Mouse (Mus musculus): ENCODE data around the gene Lamb3. TPM values are rescaled to one million over a fixed set of nuclear protein-coding genes. Genes with fewer than 3 reads are reported as not detected.

The Lamb3 gene
- polyA plus RNA-seq, 1 experiment from 2014 or later, result 2.5 TPM

DNA sequence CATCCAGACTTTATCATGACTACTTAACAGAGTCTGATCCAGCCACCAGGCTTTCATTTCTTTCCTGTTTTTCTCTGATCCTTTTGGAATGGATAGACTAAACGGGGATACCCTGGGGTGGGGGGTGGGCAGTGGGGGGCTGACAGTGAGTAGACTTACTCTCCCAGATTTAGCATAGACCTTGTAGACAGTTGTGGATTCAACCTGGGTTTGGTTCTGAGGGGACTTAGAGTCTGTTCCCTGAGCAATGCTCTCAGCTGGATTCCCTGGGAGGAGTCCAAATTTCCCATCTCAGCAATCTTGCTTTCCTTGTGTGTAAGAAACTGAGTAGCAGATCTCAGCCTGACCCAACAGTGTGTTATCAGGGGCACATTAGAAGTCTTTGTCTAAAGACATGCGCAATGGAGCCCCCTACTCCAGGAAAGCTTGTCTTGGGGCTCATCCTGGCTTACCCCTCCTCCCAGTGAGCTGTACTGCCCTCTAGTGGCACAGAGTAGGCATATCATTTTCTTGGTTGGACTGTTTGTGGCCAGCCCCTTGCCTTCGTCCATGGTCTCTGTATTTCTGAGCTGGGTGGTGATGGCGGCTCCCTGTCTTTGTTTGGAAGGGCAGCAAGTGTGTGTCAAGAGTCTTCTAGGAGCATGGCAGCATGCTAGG is 169.1 kb downstream of the Lamb3 start:
- 31% methylated on average over 4 of the region's 4 CpGs for WGBS
- H3K4me3 ChIP-seq (ENCODE audit: low read depth, low read length), result no peak overlapping the region
- no peak overlapping the region for H3K9ac ChIP-seq (ENCODE audit: low read depth, low read length)
- no peak overlapping the region for H3K4me2 ChIP-seq (replicated peaks; ENCODE audit: low read depth)
- no peaks in the 10 kb centered on the region for H3K9me3 ChIP-seq (ENCODE audit: control insufficient read depth)
- no peaks in the 10 kb centered on the region for H3K27me3 ChIP-seq (replicated peaks; ENCODE audit: control insufficient read depth, insufficient read depth, low read length)
- no peaks in the 10 kb centered on the region for H3K4me1 ChIP-seq (replicated peaks; ENCODE audit: control insufficient read depth, insufficient read depth, low read length)
- no peaks in the 10 kb centered on the region for H3K36me3 ChIP-seq (ENCODE audit: control insufficient read depth, insufficient read depth)
- no peak overlapping the region for H3K27ac ChIP-seq (ENCODE audit: low read depth, low read length)
- ATAC-seq, result no peak
- TF ChIP-seq CTCF (IDR thresholded peaks at IDR 0.05; ENCODE audit: low read depth), result peak; percentile 96

DNA sequence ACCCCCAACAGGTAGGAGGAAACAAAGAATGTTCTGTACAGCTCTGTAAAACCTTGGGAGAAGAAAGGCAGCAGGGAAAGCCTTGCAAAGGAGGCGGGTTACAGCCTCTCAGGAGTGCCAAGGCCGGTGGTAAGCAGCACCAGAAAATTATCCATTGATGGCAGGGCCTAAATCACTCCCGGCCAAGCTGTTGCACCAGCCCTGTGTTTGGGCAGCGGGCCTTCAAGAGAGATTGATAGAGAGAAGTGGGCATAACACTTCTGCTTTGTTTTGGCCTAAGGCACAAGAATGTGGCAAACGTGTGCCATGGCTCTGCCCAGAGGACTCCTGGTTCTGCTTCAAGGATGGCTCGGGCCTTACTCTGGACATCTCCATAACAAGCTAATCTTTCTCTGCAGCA is 172.1 kb downstream of the Lamb3 start:
- Histone ChIP-seq H3K9me3 (ENCODE audit: control insufficient read depth) (no peaks in the 10 kb centered on the region), H3K4me2 (replicated peaks; ENCODE audit: low read depth) (no peak overlapping the region), H3K27ac (ENCODE audit: low read depth, low read length) (no peak overlapping the region), H3K4me3 (ENCODE audit: low read depth, low read length) (no peak overlapping the region), H3K4me1 (replicated peaks; ENCODE audit: control insufficient read depth, insufficient read depth, low read length) (no peaks in the 10 kb centered on the region), H3K36me3 (ENCODE audit: control insufficient read depth, insufficient read depth) (no peaks in the 10 kb centered on the region), H3K9ac (ENCODE audit: low read depth, low read length) (no peak overlapping the region), H3K27me3 (replicated peaks; ENCODE audit: control insufficient read depth, insufficient read depth, low read length) (no peaks in the 10 kb centered on the region)
- WGBS, result 79% methylated on average over 6 of the region's 6 CpGs
- TF ChIP-seq CTCF (IDR thresholded peaks at IDR 0.05; ENCODE audit: low read depth), result no peak
- ATAC-seq, result no peak

DNA sequence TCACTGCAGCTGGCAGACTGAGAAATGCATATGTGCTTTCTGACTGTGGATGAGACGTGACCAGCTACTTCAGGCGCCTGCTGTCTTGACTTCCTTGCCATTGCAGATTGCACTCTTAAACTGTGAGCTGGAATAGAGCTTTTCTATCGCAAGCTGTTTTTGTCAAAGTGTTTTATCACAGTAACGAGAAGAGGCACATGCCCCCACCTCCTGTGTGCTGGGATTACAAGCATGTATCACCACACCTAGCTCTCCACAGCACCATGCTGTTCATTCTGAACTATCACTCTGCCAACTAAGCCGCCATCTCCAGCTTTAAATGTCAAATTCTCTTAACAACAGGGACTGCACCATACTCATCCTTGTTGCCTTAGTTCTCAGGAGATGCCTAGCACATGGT is 173.4 kb downstream of the Lamb3 start:
- Histone ChIP-seq H3K27ac (ENCODE audit: low read depth, low read length) (no peak overlapping the region), H3K4me1 (replicated peaks; ENCODE audit: control insufficient read depth, insufficient read depth, low read length) (no peaks in the 10 kb centered on the region), H3K36me3 (ENCODE audit: control insufficient read depth, insufficient read depth) (no peaks in the 10 kb centered on the region), H3K27me3 (replicated peaks; ENCODE audit: control insufficient read depth, insufficient read depth, low read length) (no peaks in the 10 kb centered on the region), H3K9ac (ENCODE audit: low read depth, low read length) (no peak overlapping the region), H3K4me3 (ENCODE audit: low read depth, low read length) (no peak overlapping the region), H3K4me2 (replicated peaks; ENCODE audit: low read depth) (no peak overlapping the region), H3K9me3 (ENCODE audit: control insufficient read depth) (no peaks in the 10 kb centered on the region)
- ATAC-seq, result no peak
- WGBS, result 89% methylated on average over 5 of the region's 5 CpGs
- TF ChIP-seq CTCF (IDR thresholded peaks at IDR 0.05; ENCODE audit: low read depth), result no peak

DNA sequence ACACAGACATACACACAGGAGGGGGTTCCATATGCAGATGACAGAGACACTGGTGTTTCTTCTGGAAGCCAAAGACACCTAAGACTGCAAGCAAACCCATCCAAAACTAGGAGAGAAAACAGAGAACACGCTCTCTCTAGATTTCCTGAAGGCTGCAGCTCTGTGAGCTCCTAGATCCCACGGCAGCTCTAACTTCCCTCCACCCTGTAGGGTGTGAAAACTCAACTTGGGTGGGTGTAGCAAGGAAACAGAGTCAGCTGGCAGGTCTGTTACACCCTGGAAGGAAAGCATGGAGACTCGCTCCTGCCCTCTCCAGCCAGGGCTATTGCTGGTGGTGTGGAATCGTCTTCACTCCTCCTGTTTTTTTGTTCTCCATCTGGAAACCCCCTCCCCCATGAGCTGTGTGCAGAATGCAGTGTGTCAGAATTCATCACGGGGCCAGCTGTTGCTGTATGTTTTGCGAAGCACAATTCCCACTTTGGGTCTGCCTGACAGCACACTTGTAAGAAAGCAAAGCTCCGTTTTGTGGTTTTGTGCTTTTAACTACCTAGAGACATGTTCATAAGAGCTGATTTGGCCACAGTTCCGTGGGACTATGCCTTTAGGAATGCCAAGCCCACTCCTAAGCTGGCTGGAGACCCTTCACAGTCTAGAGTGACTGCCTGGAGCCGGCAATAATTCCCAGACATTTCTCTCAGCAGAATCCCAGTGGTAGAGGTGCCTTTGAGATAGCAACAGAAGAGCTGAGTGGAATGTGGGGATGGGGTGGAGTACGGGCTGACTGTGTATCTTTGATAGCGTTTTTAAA is 174.3 kb downstream of the Lamb3 start:
- no peaks in the 10 kb centered on the region for H3K9me3 ChIP-seq (ENCODE audit: control insufficient read depth)
- H3K27ac ChIP-seq (ENCODE audit: low read depth, low read length), result no peak overlapping the region
- H3K4me3 ChIP-seq (ENCODE audit: low read depth, low read length), result peak overlapping the region; percentile 33; the same call in 1 of the 2 replicates
- no peaks in the 10 kb centered on the region for H3K4me1 ChIP-seq (replicated peaks; ENCODE audit: control insufficient read depth, insufficient read depth, low read length)
- H3K27me3 ChIP-seq (replicated peaks; ENCODE audit: control insufficient read depth, insufficient read depth, low read length), result no peaks in the 10 kb centered on the region
- WGBS, result 32% methylated on average over 11 of the region's 11 CpGs
- TF ChIP-seq CTCF (IDR thresholded peaks at IDR 0.05; ENCODE audit: low read depth), result no peak
- H3K9ac ChIP-seq (ENCODE audit: low read depth, low read length), result no peak overlapping the region
- ATAC-seq, result 0 out of 2 replicates have a peak, but pooled peaks have one; percentile 3
- peak overlapping the region; percentile 71 for H3K4me2 ChIP-seq (replicated peaks; ENCODE audit: low read depth)
- H3K36me3 ChIP-seq (ENCODE audit: control insufficient read depth, insufficient read depth), result no peaks in the 10 kb centered on the region

DNA sequence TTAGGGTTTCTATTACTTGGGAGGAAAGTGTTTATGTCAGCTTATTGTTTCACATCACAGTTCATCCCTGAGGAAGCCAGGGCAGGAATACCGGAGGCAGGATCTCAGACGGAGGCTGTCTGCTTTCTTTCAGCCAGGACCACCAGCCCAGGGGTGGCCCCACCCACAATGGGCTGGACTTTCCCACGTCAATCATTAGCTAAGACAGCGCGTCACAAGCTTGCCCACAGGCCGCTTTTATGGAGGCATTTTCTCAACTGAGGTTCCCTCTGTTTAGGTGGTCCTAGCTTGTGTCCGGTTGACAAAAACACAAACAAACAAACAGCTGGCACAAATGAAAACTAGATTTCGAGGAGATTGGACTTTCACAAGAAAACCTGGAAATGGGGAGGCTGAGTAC is 174.9 kb downstream of the Lamb3 start:
- WGBS, result under 1% methylated on average over 8 of the region's 8 CpGs
- H3K4me2 ChIP-seq (replicated peaks; ENCODE audit: low read depth), result peak overlapping the region; percentile 71
- no peaks in the 10 kb centered on the region for H3K36me3 ChIP-seq (ENCODE audit: control insufficient read depth, insufficient read depth)
- peak overlapping the region; percentile 33 for H3K4me3 ChIP-seq (ENCODE audit: low read depth, low read length)
- ATAC-seq, result peak; percentile 58
- H3K27me3 ChIP-seq (replicated peaks; ENCODE audit: control insufficient read depth, insufficient read depth, low read length), result no peaks in the 10 kb centered on the region
- TF ChIP-seq CTCF (IDR thresholded peaks at IDR 0.05; ENCODE audit: low read depth), result no peak
- H3K27ac ChIP-seq (ENCODE audit: low read depth, low read length), result no peak overlapping the region
- H3K9ac ChIP-seq (ENCODE audit: low read depth, low read length), result 0 out of 2 replicates have a peak overlapping the region, but pooled peaks have one; percentile 17
- no peaks in the 10 kb centered on the region for H3K4me1 ChIP-seq (replicated peaks; ENCODE audit: control insufficient read depth, insufficient read depth, low read length)
- no peaks in the 10 kb centered on the region for H3K9me3 ChIP-seq (ENCODE audit: control insufficient read depth)

DNA sequence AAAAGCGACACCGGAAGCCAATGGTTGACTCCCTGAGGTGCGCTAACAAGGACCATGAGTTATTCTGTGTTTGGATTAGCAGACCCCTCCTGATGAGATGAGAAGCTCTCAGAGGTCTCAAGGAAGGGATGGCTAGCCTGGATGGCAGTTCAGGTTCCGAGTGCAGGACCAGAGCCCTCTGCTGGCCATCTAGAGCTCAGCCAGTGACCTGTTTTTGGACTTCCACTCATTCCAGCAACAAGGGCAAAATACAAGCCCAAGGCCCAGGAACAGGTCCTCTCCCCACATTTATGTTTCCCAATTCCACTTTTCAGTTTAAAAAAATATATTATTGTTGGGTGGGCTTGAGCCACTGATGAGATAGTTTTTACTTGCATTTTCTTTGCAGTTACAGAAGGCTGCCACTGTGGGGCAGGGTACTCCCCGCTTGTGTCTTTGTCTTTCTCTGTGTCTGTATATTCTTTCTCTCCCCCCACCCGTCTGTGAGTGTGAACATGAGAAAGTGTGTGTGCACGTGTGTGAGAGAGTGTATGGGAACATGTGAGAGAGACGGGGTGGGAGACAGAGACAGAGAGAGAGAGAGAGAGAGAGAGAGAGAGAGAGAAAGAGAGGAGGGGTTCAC is 175.5 kb downstream of the Lamb3 start:
- ATAC-seq, result peak; percentile 58; the same call in 1 of the 2 replicates
- H3K27me3 ChIP-seq (replicated peaks; ENCODE audit: control insufficient read depth, insufficient read depth, low read length), result no peaks in the 10 kb centered on the region
- TF ChIP-seq CTCF (IDR thresholded peaks at IDR 0.05; ENCODE audit: low read depth), result peak; percentile 85
- WGBS, result 6% methylated on average over 8 of the region's 8 CpGs
- no peaks in the 10 kb centered on the region for H3K9me3 ChIP-seq (ENCODE audit: control insufficient read depth)
- no peaks in the 10 kb centered on the region for H3K36me3 ChIP-seq (ENCODE audit: control insufficient read depth, insufficient read depth)
- 0 out of 2 replicates have a peak overlapping the region, but pooled peaks have one; percentile 17 for H3K9ac ChIP-seq (ENCODE audit: low read depth, low read length)
- no peak overlapping the region for H3K27ac ChIP-seq (ENCODE audit: low read depth, low read length)
- H3K4me3 ChIP-seq (ENCODE audit: low read depth, low read length), result peak overlapping the region; percentile 33
- H3K4me2 ChIP-seq (replicated peaks; ENCODE audit: low read depth), result peak overlapping the region; percentile 71
- H3K4me1 ChIP-seq (replicated peaks; ENCODE audit: control insufficient read depth, insufficient read depth, low read length), result no peaks in the 10 kb centered on the region

Data from intestine, postnatal 0 days (tissue).